Mouse (Mus musculus): ENCODE measurements at regions not wholly inside any gene's neighbourhood (a gene's known extent, or its start where the extent isn't known, plus 50 kb on each side); places are given as distances from the start of the nearest gene placed in this dataset.
"Not testable (repeated sequence)": the region's sequence is repeated elsewhere in the genome, so short reads cannot be mapped to it uniquely, and the experiment has no call there.

DNA sequence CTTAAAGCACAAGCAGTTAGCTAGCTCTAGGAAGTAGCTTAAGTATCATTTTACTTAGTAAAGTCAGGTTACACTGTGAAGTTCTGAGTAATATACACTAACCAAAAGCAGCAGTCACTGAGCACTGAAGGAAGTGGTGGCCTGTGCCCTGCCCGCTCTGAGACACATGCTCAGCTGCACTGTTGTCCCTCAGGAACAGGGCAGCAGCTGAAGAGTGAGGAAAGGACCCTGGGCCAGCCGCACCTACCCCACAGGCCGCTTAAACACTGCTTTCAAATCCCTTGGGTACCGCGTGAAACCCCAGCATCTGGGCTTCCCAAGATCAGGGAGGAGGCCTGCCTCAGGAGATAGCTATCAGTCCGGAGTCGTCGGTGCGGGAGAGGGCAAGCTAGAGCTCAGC is 385.1 kb downstream of the Gm8797 start:
- DNase-seq = not testable (repeated sequence)

GRCm38 (mm10) chr3:6137374-6137773 is 386.8 kb downstream of the Gm8797 start:
- no peak for DNase-seq

DNA sequence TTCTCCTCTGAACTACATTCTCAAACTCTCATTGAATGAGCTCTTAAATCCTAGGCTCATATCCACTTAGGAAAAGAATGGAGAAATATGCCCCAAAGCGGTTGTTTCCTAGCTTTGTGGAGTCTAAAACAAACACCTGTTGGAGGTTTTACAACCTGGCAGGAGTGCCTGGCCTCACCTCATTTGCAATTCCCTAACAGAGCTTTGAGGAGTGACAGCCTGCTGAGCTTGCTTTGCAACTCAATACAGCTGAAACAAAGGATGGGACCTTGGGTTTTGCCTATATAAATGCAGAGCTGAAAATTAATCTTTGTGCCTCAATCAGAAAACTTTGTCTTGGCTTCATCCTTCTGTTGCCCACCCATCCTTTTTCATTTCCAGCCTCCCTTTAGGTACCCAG is 423.2 kb downstream of the Gm8797 start:
- no peak for DNase-seq

- no peak for DNase-seq
These were observed 431.9 kb downstream of the Gm8797 start for GRCm38 (mm10) chr3:6182533-6182932.

DNA sequence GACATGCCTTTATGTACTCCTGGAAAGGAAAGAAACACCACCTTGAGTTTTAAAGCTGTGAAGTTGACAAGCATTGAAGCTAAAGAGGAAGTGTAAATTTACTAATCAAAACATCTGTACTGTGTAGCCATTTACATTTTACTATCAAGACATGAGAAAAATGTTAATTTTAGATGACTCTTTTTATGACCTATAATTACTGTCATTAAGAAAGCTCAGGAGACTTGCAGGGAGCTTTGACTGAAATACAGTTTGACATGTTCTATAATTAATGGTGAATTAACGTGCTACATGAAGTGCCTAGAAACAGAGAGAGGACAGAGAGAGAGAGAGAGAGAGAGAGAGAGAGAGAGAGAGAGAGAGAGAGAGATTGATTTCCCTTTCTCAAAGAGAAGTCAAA is 432.8 kb downstream of the Gm8797 start:
- DNase-seq = no peak

DNA sequence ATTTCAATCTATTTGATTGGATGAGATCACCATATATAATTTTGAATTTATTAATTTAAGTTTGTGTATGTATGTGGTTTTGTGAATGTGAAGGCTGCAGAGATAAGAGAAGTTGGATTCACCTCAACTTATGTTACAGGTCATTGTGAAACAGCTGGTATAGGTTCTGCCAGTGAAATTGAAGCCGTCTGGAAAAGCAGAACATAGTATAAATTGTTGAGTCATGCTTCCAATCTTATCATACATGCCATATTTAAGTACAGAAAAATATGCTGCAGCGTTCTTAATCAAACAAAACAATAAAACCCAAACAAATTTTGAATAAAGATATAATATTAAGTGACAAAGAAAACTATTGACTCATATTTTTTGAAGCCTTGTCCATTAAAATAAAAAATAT is 415.6 kb downstream of the 1700008P02Rik start:
- DNase-seq = no peak

- no peak for DNase-seq
These were observed 391.6 kb downstream of the 1700008P02Rik start for GRCm38 (mm10) chr3:6228685-6229084.

Small RNA genes in the stretch of these regions (microRNA-seq; reads per million reads assigned to microRNA genes)
- gene Gm25144 = 0 reads per million in 2 experiments
- gene Gm25352 = 0 reads per million in 2 experiments
